Mouse (Mus musculus) lung, embryonic 16.5 days (tissue): ENCODE results near the gene Dcbld2. TPM values are rescaled to one million over a fixed set of nuclear protein-coding genes. Genes with fewer than 3 reads are reported as not detected.

Experiments
- ATAC-seq: fragments of 200-750 bp; cut with Nextera tagmentation; 2 replicates; pipeline ENCODE4 v1.8.0; 2017; ENCODE audit warnings: low read depth, mild to moderate bottlenecking, moderate library complexity
- H3K27ac ChIP-seq: fragments of 300-500 bp; sonication (generic); 2 replicates; pipeline ENCODE4 v1.5.1; 2014; ENCODE audit warnings: mild to moderate bottlenecking, control low read depth, low read length
- H3K27me3 ChIP-seq: fragments of 300-500 bp; sonication (generic); 2 replicates; pipeline ENCODE4 v1.6.1; 2014; ENCODE audit warnings: low read depth, low read length, mixed read lengths; ENCODE audit not compliant: control insufficient read depth, insufficient read depth
- H3K36me3 ChIP-seq: fragments of 300-500 bp; sonication (generic); 2 replicates; pipeline ENCODE4 v1.6.1; 2014; ENCODE audit warnings: low read length; ENCODE audit not compliant: control insufficient read depth, insufficient read depth
- H3K4me1 ChIP-seq: fragments of 300-500 bp; sonication (generic); replicated peaks from 2 replicates; pipeline ENCODE4 v1.6.1; 2014; ENCODE audit warnings: low read length, mixed read lengths; ENCODE audit not compliant: control insufficient read depth, insufficient read depth
- H3K4me2 ChIP-seq: fragments of 300-500 bp; sonication (generic); 2 replicates; pipeline ENCODE4 v1.6.1; 2014; ENCODE audit warnings: low read depth, low read length, control low read depth
- H3K4me3 ChIP-seq: fragments of 300-500 bp; sonication (generic); 2 replicates; pipeline ENCODE4 v1.5.1; 2014; ENCODE audit warnings: mild to moderate bottlenecking, low read length, control low read depth
- H3K9ac ChIP-seq: fragments of 300-500 bp; sonication (generic); 2 replicates; pipeline ENCODE4 v1.6.1; 2014; ENCODE audit warnings: low read length, control low read depth
- H3K9me3 ChIP-seq: fragments of 300-500 bp; sonication (generic); 2 replicates; pipeline ENCODE4 v1.6.1; 2016; ENCODE audit warnings: low read length; ENCODE audit not compliant: control insufficient read depth
- WGBS: fragments of 180-500 bp; shearing (Covaris S2); extraction: QIAGEN DNeasy Blood & Tissue Kit; methylation state at CpG from one replicate; pipeline ENCODE4 v1.1.7; 2014; 5-methylcytosine and 5-hydroxymethylcytosine counted together
- polyA plus RNA-seq: library from polyadenylated mRNA; unstranded; fragments of >200 nt; fragmentation: Nextera tagmentation; extraction: Ambion mirVana; gene quantifications from 2 replicates; pipeline ENCODE4 v1.2.1, GENCODE M21; 2015

The Dcbld2 gene
- polyA plus RNA-seq, 1 experiment from 2014 or later: 6.2 TPM

DNA sequence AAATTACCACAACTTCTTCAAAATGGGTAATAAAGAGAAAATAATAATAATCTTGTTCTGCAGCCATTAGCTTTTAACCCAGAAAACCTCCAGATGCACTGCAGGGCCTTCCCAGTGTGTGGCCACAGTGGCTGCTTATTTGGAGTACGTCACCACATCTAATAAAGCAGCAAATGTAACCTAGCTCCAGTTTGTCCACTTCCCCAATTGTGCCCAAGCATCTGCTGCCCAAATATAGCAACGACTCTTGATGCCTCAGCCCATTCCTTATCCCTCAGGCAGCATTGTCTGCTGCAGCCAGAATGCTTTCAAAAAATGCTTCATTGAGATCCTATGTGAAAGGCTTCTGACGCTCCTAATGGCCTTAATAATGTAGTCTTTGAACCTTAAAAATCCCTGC lies 66.6 kb downstream of the Dcbld2 start:
- H3K36me3 ChIP-seq: peaks cover 20% of the 10 kb centered on the region
- H3K27me3 ChIP-seq: no peaks in the 10 kb centered on the region
- no peak overlapping the region for H3K4me3 ChIP-seq
- 69% methylated on average over 3 of the region's 3 CpGs for WGBS
- peaks cover 9% of the 10 kb centered on the region for H3K9me3 ChIP-seq
- H3K4me1 ChIP-seq: peaks cover 6% of the 10 kb centered on the region; the same call in 1 of the 2 replicates
- H3K27ac ChIP-seq: peak overlapping the region; percentile 49; the same call in 1 of the 2 replicates
- no peak for ATAC-seq
- no peak overlapping the region for H3K9ac ChIP-seq
- H3K4me2 ChIP-seq: no peak overlapping the region

DNA sequence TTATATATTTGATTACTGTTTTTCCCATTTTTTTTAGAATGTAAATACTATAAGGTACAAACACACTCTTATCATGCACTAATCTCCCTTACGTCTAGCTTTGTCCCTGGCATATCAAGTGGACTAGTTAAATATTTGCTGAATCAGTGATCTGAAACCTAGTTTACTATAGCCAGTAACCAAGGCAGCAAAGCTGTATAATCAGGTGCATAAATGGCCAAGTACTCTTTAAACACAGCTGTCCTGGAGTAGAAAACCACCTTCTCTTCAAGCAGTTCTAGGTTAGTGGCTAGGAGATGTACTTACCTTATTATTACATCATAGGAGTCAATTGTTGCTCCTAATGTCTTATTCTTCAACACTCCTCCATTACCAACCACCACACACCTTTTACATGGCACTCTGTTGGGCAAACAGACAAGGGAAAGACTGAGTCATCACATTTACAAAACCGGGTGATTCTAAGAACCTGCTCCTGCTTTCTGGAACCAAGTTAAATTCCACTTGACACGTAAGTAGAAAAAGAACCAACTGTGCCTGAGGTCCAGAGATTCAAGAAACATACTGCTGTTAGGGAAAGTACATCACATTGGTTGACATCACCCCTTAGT lies 67.4 kb downstream of the Dcbld2 start:
- no peaks in the 10 kb centered on the region for H3K27me3 ChIP-seq
- ATAC-seq: peak; percentile 44
- peaks cover 9% of the 10 kb centered on the region; the same call in 1 of the 2 replicates for H3K4me1 ChIP-seq
- 59% methylated on average over 3 of the region's 3 CpGs for WGBS
- H3K9ac ChIP-seq: no peak overlapping the region
- H3K27ac ChIP-seq: peak overlapping the region; percentile 80
- peaks cover 9% of the 10 kb centered on the region for H3K9me3 ChIP-seq
- peaks cover 20% of the 10 kb centered on the region for H3K36me3 ChIP-seq
- no peak overlapping the region for H3K4me3 ChIP-seq
- no peak overlapping the region for H3K4me2 ChIP-seq

DNA sequence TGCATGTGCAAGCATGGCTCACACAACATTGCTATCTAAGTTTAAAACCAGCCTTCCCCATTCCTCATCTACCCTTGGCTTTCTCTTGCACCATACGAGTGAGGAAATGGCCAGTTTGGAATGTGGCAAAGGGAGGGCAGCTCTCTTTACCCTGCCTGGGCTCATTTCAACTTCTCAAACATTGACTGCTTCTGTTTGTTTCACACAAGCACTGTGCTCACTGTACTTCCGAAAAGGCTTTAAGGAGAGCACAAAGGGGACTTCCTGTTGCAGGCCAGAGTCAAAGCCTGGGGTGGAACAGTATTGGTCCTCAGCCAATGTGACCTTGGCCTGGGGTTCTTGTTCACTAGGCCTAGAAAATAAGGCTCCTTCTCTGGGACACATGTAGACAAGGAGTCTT lies 68.1 kb downstream of the Dcbld2 start:
- peak; percentile 88 for ATAC-seq
- Histone ChIP-seq H3K36me3 (peaks cover 20% of the 10 kb centered on the region), H3K9me3 (peaks cover 9% of the 10 kb centered on the region), H3K27me3 (no peaks in the 10 kb centered on the region), H3K4me1 (peaks cover 10% of the 10 kb centered on the region; the same call in 1 of the 2 replicates), H3K4me2 (no peak overlapping the region), H3K27ac (peak overlapping the region; percentile 80), H3K9ac (no peak overlapping the region), H3K4me3 (no peak overlapping the region)
- WGBS: 18% methylated on average over 2 of the region's 2 CpGs

DNA sequence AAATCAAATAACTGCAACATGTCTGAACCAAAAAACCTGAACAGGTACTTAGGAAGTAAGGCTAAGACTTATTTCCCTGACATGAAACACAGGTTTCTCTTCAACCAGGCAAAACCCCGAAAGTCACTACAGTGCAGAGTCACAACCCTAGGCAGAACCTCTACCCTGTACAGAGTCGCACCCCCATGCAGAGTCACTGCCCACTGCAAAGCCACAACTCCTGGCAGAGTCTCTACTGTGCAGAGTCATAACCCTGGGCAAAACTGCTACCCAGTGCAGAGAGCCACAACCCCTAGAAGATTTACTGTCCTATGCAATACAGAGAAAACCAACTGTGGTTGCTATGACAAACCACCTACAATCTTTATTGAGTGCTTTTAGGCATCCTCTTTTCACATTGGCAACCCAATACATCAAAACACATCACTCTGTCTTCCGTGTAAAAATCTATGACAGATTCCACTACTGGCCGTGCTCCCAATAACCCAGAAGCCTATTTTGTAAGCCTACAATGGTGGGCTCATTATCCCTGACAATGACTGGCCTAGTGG lies 71.7 kb downstream of the Dcbld2 start:
- peaks cover 9% of the 10 kb centered on the region for H3K9me3 ChIP-seq
- H3K4me3 ChIP-seq: no peak overlapping the region
- H3K4me2 ChIP-seq: no peak overlapping the region
- H3K36me3 ChIP-seq: peaks cover 19% of the 10 kb centered on the region
- ATAC-seq: no peak
- WGBS: 80% methylated on average over 4 of the region's 4 CpGs
- H3K27me3 ChIP-seq: no peaks in the 10 kb centered on the region
- H3K9ac ChIP-seq: no peak overlapping the region
- H3K4me1 ChIP-seq: peaks cover 24% of the 10 kb centered on the region; the same call in 1 of the 2 replicates
- peak overlapping the region; percentile 17; the same call in 1 of the 2 replicates for H3K27ac ChIP-seq

DNA sequence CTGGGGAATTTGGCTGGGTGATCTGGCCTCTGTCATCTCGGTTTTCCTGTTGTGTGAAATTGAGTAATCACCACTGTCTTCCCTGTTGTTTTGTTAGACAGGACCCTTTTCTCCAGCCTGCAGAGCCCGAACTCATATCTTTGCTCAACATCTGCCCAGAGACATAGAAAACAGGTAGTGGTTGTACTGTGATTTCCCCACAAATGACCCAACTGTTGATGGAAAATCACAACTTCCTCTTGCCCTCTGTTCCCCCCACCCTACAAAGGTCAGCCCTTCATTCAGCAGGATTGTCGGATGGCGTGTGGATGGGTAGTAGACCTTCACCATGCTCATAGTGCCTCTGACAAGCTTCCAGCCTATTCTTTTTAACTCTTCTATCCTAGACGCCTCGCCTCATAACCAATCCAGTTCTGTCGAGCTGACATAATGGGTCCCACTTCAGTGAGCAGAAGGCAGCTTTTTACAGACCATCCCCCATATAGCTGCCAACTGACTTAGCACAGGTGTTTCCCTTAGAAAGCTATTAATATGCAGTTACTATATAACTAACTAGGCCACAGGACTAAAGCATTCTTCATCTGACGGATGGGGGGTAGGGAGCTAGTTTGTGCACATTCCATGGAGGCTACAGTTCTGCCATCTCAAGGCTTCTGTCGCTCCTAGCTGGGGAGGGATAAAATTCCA lies 73.1 kb downstream of the Dcbld2 start:
- H3K9ac ChIP-seq: no peak overlapping the region
- H3K27me3 ChIP-seq: no peaks in the 10 kb centered on the region
- H3K4me3 ChIP-seq: no peak overlapping the region
- peak; percentile 50 for ATAC-seq
- peak overlapping the region; percentile 79 for H3K27ac ChIP-seq
- 52% methylated on average over 9 of the region's 9 CpGs for WGBS
- H3K36me3 ChIP-seq: peaks cover 19% of the 10 kb centered on the region
- H3K4me1 ChIP-seq: peaks cover 18% of the 10 kb centered on the region; the same call in 1 of the 2 replicates
- no peak overlapping the region for H3K4me2 ChIP-seq
- H3K9me3 ChIP-seq: peaks cover 9% of the 10 kb centered on the region

DNA sequence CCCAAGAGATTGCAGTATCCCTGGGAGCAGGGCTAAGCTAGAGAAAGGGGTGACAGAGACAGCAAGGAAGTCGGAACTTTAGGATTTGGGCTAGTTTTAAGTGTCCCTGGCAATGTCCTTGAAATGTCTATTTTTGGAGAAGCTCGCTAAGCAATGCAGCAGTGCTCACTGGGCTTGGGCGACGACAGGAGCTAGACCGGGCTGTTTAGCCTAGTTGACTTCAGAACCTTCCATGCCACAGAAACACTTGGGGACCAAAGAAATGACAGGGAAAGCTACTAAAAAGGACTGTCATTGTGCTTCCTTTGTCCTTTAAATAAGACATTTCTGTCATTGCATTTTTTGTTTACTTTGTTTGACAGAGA lies 73.6 kb downstream of the Dcbld2 start:
- no peak overlapping the region for H3K4me2 ChIP-seq
- H3K27ac ChIP-seq: peak overlapping the region; percentile 79
- WGBS: 41% methylated on average over 5 of the region's 5 CpGs
- peaks cover 9% of the 10 kb centered on the region for H3K9me3 ChIP-seq
- H3K9ac ChIP-seq: no peak overlapping the region
- no peak overlapping the region for H3K4me3 ChIP-seq
- ATAC-seq: no peak
- H3K27me3 ChIP-seq: no peaks in the 10 kb centered on the region
- H3K4me1 ChIP-seq: peaks cover 17% of the 10 kb centered on the region; the same call in 1 of the 2 replicates
- H3K36me3 ChIP-seq: peaks cover 19% of the 10 kb centered on the region

DNA sequence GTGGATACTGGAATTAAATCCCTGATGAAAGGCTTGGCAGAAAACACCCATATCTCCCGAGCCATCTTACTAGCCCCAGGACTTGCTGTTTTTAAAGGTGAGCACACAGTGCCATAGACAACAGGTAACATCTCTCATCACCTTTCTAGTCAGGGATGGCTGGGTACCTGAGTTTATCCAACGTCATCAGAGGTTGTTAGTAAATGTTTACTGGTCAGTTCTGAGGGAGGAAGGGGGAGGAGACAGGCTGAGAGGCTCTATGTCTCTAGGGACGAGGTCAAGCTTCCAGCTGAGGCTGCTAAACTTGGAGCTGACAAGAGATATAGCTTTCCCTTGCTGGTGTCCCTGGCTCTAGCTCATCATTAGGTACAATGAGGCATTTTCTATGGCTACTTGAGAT lies 74.1 kb downstream of the Dcbld2 start:
- Histone ChIP-seq H3K36me3 (peaks cover 19% of the 10 kb centered on the region), H3K4me3 (no peak overlapping the region), H3K4me2 (no peak overlapping the region), H3K9me3 (peaks cover 9% of the 10 kb centered on the region), H3K27ac (peak overlapping the region; percentile 11), H3K27me3 (no peaks in the 10 kb centered on the region), H3K4me1 (peaks cover 17% of the 10 kb centered on the region; the same call in 1 of the 2 replicates), H3K9ac (no peak overlapping the region)
- peak; percentile 25 for ATAC-seq
- 38% methylated on average over 3 of the region's 3 CpGs for WGBS

DNA sequence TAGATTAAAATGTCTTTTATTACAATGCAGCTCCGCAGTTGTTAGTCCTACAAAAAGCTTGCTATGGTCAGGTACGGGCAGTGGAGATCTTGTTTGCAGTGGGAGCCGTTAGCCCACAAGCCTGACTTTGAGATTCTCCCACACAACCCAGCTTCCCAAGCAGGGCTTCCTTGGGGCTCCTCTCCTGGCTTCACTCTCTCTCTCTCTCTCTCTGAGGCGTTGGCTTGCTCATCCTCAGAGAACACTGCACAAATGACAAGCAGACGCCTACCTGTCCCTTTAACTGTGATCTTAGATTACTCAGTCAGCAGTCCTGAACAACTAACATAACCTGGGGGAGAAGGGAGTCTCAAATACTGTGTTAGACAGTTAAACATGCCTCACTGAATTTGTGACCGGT lies 79.6 kb downstream of the Dcbld2 start:
- Histone ChIP-seq H3K27ac (no peak overlapping the region), H3K9ac (no peak overlapping the region), H3K4me3 (no peak overlapping the region), H3K4me1 (peaks cover 1% of the 10 kb centered on the region; the same call in 1 of the 2 replicates), H3K27me3 (no peaks in the 10 kb centered on the region), H3K9me3 (no peaks in the 10 kb centered on the region), H3K36me3 (peaks cover 4% of the 10 kb centered on the region), H3K4me2 (no peak overlapping the region)
- ATAC-seq: no peak
- WGBS: 85% methylated on average over 6 of the region's 6 CpGs

DNA sequence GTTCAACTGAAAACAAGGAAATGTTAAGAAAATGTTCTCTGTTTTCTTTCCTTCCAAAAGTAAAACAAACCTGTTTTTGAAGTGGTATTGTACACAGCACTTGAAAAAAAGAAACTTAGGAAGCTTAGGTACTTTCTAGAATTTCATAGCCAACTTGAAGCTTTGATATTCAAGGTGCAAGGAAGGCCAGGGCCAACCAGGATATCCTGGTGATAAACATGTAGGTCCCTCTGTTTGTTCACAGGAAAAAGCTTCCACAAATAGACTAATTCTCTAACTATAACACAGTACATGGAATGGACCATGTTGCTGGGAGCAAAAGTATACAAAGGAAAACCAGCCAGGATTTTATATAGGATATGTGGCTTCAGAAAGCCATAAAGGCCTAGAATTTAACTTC lies 88.5 kb downstream of the Dcbld2 start:
- Histone ChIP-seq H3K27ac (peak overlapping the region; percentile 75), H3K9me3 (no peaks in the 10 kb centered on the region)
- ATAC-seq: peak; percentile 56; the same call in 1 of the 2 replicates

More for the DNA sequence above, 88.5 kb downstream of the Dcbld2 start:
- Histone ChIP-seq H3K36me3 (no peaks in the 10 kb centered on the region), H3K4me2 (no peak overlapping the region), H3K4me1 (peaks cover 27% of the 10 kb centered on the region), H3K9ac (no peak overlapping the region), H3K4me3 (no peak overlapping the region), H3K27me3 (no peaks in the 10 kb centered on the region)
